Mouse (Mus musculus) neural tube, embryonic 13.5 days (tissue): Measurements from ENCODE around the gene Syne3. TPM values are rescaled to one million over a fixed set of nuclear protein-coding genes. Genes with fewer than 3 reads are reported as not detected.

ENCODE experiments used
- ATAC-seq: fragments of 200-750 bp; cut with Nextera tagmentation; 2 replicates; pipeline ENCODE4 v1.8.0; 2017; ENCODE audit warnings: low read depth, mild to moderate bottlenecking, moderate TSS enrichment, moderate library complexity
- H3K27ac ChIP-seq: fragments of 300-500 bp; sonication (generic); replicated peaks from 2 replicates; pipeline ENCODE4 v1.5.1; 2015; ENCODE audit warnings: moderate library complexity, mild to moderate bottlenecking, inconsistent platforms
- H3K27me3 ChIP-seq: fragments of 300-500 bp; sonication (generic); 2 replicates; pipeline ENCODE4 v1.6.1; 2015; ENCODE audit warnings: mild to moderate bottlenecking, inconsistent platforms
- H3K36me3 ChIP-seq: fragments of 300-500 bp; sonication (generic); 2 replicates; pipeline ENCODE4 v1.6.1; 2015; ENCODE audit warnings: mild to moderate bottlenecking, inconsistent platforms
- H3K4me1 ChIP-seq: fragments of 300-500 bp; sonication (generic); replicated peaks from 2 replicates; pipeline ENCODE4 v1.6.1; 2015; ENCODE audit warnings: inconsistent platforms
- H3K4me2 ChIP-seq: fragments of 300-500 bp; sonication (generic); 2 replicates; pipeline ENCODE4 v1.6.1; 2015; ENCODE audit warnings: inconsistent platforms, mild to moderate bottlenecking, moderate library complexity
- H3K4me3 ChIP-seq: fragments of 300-500 bp; sonication (generic); 2 replicates; pipeline ENCODE4 v1.5.1; 2015; ENCODE audit warnings: mild to moderate bottlenecking, inconsistent platforms
- H3K9ac ChIP-seq: fragments of 300-500 bp; sonication (generic); 2 replicates; pipeline ENCODE4 v1.6.1; 2015; ENCODE audit warnings: moderate library complexity, mild to moderate bottlenecking, inconsistent platforms
- H3K9me3 ChIP-seq: fragments of 300-500 bp; sonication (generic); 2 replicates; pipeline ENCODE4 v1.6.1; 2016; ENCODE audit warnings: inconsistent platforms
- WGBS: fragments of 180-500 bp; shearing (Covaris S2); methylation state at CpG from one replicate; pipeline ENCODE4 v1.1.7; 2015; 5-methylcytosine and 5-hydroxymethylcytosine counted together
- microRNA-seq: library from miRNA; unstranded; fragments of <30 nt; microRNA quantifications from one replicate; pipeline ENCODE4, GENCODE M21; 2016
- polyA plus RNA-seq: library from polyadenylated mRNA; unstranded; fragments of >200 nt; fragmentation: Nextera tagmentation; extraction: Ambion mirVana; gene quantifications from 2 replicates; pipeline ENCODE4 v1.2.1, GENCODE M21; 2015

Syne3 gene
- polyA plus RNA-seq, 1 experiment from 2014 or later: 0.32 TPM

DNA sequence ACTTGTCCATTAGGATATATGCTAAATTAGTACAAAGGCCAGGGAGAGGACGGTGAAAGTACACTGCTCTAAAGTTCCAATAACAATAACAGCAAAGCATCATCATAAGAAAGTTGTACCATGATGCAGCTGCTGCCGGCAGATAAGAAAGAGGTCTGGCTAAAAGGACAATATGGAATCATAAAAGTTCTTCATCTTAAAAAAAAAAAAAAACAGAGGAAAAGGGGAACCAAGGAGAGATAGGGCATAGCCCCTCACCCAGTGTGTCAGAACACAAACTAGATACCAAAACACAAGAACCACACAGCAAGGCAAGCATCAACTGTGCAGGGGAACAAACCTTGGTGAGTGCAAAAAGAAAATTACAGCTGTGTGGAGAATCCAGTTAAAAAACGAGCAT lies 117.4 kb downstream of the Syne3 start:
- Histone ChIP-seq H3K27me3 (no peaks in the 10 kb centered on the region), H3K27ac (no peak overlapping the region), H3K9me3 (no peaks in the 10 kb centered on the region), H3K4me2 (no peak overlapping the region), H3K9ac (no peak overlapping the region), H3K4me1 (no peaks in the 10 kb centered on the region), H3K4me3 (no peak overlapping the region), H3K36me3 (no peaks in the 10 kb centered on the region)
- ATAC-seq: no peak
- WGBS: 93% methylated on average over 3 of the region's 3 CpGs

GRCm38 (mm10) chr12:104890066-104890465 lies 119.5 kb downstream of the Syne3 start:
- no peaks in the 10 kb centered on the region for H3K9me3 ChIP-seq
- H3K9ac ChIP-seq: no peak overlapping the region
- no peak overlapping the region for H3K4me3 ChIP-seq
- 85% methylated on average over 8 of the region's 8 CpGs for WGBS
- no peak overlapping the region for H3K4me2 ChIP-seq
- H3K27me3 ChIP-seq: no peaks in the 10 kb centered on the region
- no peaks in the 10 kb centered on the region for H3K36me3 ChIP-seq
- no peak for ATAC-seq
- no peak overlapping the region for H3K27ac ChIP-seq
- no peaks in the 10 kb centered on the region for H3K4me1 ChIP-seq

DNA sequence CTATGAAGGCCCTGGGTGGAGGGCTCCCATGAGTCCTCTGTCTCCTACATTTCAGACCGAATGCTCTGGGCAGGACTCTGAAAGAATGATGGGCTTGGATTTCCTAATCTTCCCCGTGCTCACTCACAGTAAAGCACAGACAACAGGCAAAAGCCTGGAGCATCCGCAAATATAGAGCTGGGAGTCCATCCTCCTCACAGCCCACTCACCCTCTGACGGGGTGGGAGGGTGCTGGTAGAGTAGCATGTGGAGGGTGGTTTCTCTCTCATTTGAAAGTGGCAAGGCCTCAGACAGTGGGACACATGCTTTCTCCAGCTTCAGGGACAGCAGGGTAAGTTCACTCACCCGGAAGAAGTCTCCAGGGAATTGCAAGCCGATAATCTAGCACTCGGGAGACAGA lies 123.5 kb downstream of the Syne3 start:
- no peak for ATAC-seq
- 79% methylated on average over 7 of the region's 7 CpGs for WGBS

GRCm38 (mm10) chr12:104882533-104882932 lies 127.1 kb downstream of the Syne3 start:
- H3K27me3 ChIP-seq: no peaks in the 10 kb centered on the region
- no peak overlapping the region for H3K4me2 ChIP-seq
- peaks cover 6% of the 10 kb centered on the region for H3K9me3 ChIP-seq
- H3K4me3 ChIP-seq: no peak overlapping the region
- no peak for ATAC-seq
- H3K36me3 ChIP-seq: no peaks in the 10 kb centered on the region
- H3K4me1 ChIP-seq: no peaks in the 10 kb centered on the region
- no peak overlapping the region for H3K9ac ChIP-seq
- 65% methylated on average over 5 of the region's 5 CpGs for WGBS
- H3K27ac ChIP-seq: no peak overlapping the region

More for the DNA sequence above, 123.5 kb downstream of the Syne3 start:
- Histone ChIP-seq H3K4me3 (no peak overlapping the region), H3K4me1 (no peaks in the 10 kb centered on the region), H3K9ac (no peak overlapping the region), H3K9me3 (peaks cover 4% of the 10 kb centered on the region; the same call in 1 of the 2 replicates), H3K36me3 (no peaks in the 10 kb centered on the region), H3K27me3 (no peaks in the 10 kb centered on the region), H3K27ac (no peak overlapping the region), H3K4me2 (no peak overlapping the region)

DNA sequence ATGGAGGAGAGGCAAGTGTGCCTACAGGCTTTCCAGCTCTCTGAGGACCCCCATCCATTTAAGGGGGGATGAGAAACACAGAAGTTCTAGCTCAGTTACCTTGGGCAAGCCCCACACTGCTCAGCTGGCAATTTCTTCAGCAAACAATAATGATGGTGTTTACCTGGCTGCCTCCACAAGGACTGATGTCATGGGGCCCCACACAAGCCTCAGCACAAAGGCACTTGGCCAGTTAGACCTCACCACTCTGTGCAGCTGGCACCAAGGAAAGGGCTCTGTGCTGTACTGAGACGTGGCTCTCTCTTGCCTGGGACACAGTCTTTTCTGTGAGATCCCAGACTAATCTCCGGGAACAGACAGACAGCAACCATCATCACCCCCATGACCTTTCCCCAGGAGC lies 127.5 kb downstream of the Syne3 start:
- Histone ChIP-seq H3K9me3 (peaks cover 6% of the 10 kb centered on the region), H3K36me3 (no peaks in the 10 kb centered on the region), H3K27ac (no peak overlapping the region), H3K9ac (no peak overlapping the region), H3K4me2 (no peak overlapping the region), H3K4me1 (no peaks in the 10 kb centered on the region), H3K27me3 (no peaks in the 10 kb centered on the region), H3K4me3 (no peak overlapping the region)
- WGBS: 63% methylated on average over 2 of the region's 2 CpGs
- ATAC-seq: no peak

DNA sequence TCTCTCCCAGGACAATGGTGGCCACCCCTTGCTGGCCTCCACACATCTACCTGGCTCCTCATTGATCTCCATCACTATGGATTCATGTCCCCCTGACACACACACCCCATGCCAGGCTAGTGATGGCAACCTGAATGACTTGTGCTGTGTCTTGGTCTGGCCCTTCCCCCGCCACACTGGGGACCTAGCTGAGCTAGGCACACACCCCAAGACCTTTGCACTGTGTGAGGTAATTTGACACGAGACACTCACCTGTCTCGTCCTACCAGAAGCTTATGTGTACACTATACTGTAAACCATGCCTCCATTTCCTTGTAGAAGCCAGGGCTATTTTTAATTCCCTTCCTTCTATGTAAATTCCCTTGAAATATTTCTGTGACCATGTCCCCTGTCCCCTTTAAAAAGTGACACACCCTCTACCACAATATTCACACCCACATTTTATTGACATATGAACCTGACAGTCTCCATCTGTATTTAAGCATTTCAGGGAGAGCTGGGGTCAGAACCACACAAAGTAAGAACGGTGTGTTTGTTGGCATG lies 128.0 kb downstream of the Syne3 start:
- Histone ChIP-seq H3K4me2 (no peak overlapping the region), H3K27ac (no peak overlapping the region), H3K4me3 (no peak overlapping the region), H3K9me3 (peaks cover 6% of the 10 kb centered on the region), H3K9ac (no peak overlapping the region), H3K27me3 (no peaks in the 10 kb centered on the region), H3K36me3 (no peaks in the 10 kb centered on the region), H3K4me1 (no peaks in the 10 kb centered on the region)
- no peak for ATAC-seq
- 93% methylated on average over 4 of the region's 4 CpGs for WGBS

- no peak overlapping the region for H3K27ac ChIP-seq
- no peak overlapping the region for H3K4me3 ChIP-seq
- H3K9ac ChIP-seq: no peak overlapping the region
- no peak for ATAC-seq
- H3K36me3 ChIP-seq: no peaks in the 10 kb centered on the region
- H3K4me1 ChIP-seq: no peaks in the 10 kb centered on the region
- 65% methylated on average over 12 of the region's 12 CpGs for WGBS
- H3K4me2 ChIP-seq: no peak overlapping the region
- no peaks in the 10 kb centered on the region for H3K27me3 ChIP-seq
- H3K9me3 ChIP-seq: peaks cover 6% of the 10 kb centered on the region
Observed at GRCm38 (mm10) chr12:104880367-104880766, 129.2 kb downstream of the Syne3 start.

Small RNA genes within 50 kb of the gene (microRNA-seq; reads per million reads assigned to microRNA genes)
- gene Mir3069: 3.1 reads per million, percentile 14 among the genes with 10 or more reads in this experiment

Other genes with a start within 250 kb of the Syne3 start
- gene Clmn, start 144.7 kb downstream of the Syne3 start, polyA plus RNA-seq: 1.1 and 1.2 TPM in 2 replicates
- gene Glrx5, start 22.9 kb upstream of the Syne3 start, polyA plus RNA-seq: 151 and 167 TPM in 2 replicates
- gene Tcl1b2, start 136.2 kb upstream of the Syne3 start, polyA plus RNA-seq: not detected in 2 replicates
- not detected in 2 replicates for gene Tcl1b1, start 149.9 kb upstream of the Syne3 start, polyA plus RNA-seq
- gene Tcl1b5, start 166.5 kb upstream of the Syne3 start, polyA plus RNA-seq: not detected in 2 replicates
- gene Tcl1b3, start 181.2 kb upstream of the Syne3 start, polyA plus RNA-seq: not detected in 2 replicates
- not detected in 2 replicates for gene Tcl1b4, start 192.1 kb upstream of the Syne3 start, polyA plus RNA-seq
- not detected in 2 replicates for gene Tcl1, start 213.0 kb upstream of the Syne3 start, polyA plus RNA-seq